Mouse (Mus musculus) small intestine, adult 2 months (tissue): ENCODE measurements around the gene Gm11733. TPM values are rescaled to one million over a fixed set of nuclear protein-coding genes. Genes with fewer than 3 reads are reported as not detected.
A peak's percentile ranks its signal among the peaks of the same experiment; 100 is the strongest.

Source experiments
- H3K27ac ChIP-seq: fragments of 200-500 bp; 2 replicates; pipeline ENCODE4 v1.5.1; 2012; ENCODE audit warnings: low read depth, low read length, control low read depth, inconsistent platforms; ENCODE audit not compliant: insufficient read depth
- H3K27me3 ChIP-seq: fragments of 200-500 bp; 2 replicates; pipeline ENCODE4 v1.6.1; 2012; ENCODE audit warnings: mild to moderate bottlenecking, moderate library complexity, low read length, inconsistent platforms; ENCODE audit not compliant: control insufficient read depth, insufficient read depth
- H3K36me3 ChIP-seq: fragments of 200-500 bp; 2 replicates; pipeline ENCODE4 v1.6.1; 2012; ENCODE audit warnings: mild to moderate bottlenecking, low read length, control low read depth, inconsistent platforms; ENCODE audit not compliant: control insufficient read depth, insufficient read depth
- H3K4me1 ChIP-seq: fragments of 200-500 bp; 2 replicates; pipeline ENCODE4 v1.6.1; 2012; ENCODE audit warnings: low read length, inconsistent platforms, mixed read lengths; ENCODE audit not compliant: control insufficient read depth, insufficient read depth, insufficient read length
- H3K4me3 ChIP-seq: fragments of 200-500 bp; 2 replicates; pipeline ENCODE4 v1.5.1; 2012; ENCODE audit warnings: low read depth, mild to moderate bottlenecking, control low read depth, inconsistent platforms, low read length, moderate library complexity
- CTCF ChIP-seq: fragments of 200-500 bp; IDR thresholded peaks from 2 replicates; pipeline ENCODE4 v1.5.1; 2012; ENCODE audit warnings: low read depth, mild to moderate bottlenecking, control low read depth, inconsistent platforms, low read length, moderate library complexity, mixed read lengths; ENCODE audit not compliant: insufficient replicate concordance, insufficient read length; ENCODE audit errors: extremely low read depth
- POLR2A ChIP-seq: fragments of 200-500 bp; IDR thresholded peaks from 2 replicates; pipeline ENCODE4 v1.6.1; 2012; ENCODE audit warnings: low read depth, mild to moderate bottlenecking, control low read depth, inconsistent platforms, low read length, moderate library complexity
- WGBS: fragments of 180-500 bp; shearing (Covaris S2); methylation state at CpG from one replicate; pipeline ENCODE4 v1.1.7; 2018; 5-methylcytosine and 5-hydroxymethylcytosine counted together
- polyA plus RNA-seq: library from polyadenylated mRNA; depleted of rRNA; stranded (reverse); fragments of >200 nt; gene quantifications from 2 replicates; pipeline ENCODE4 v1.2.3, GENCODE M21; 2012; rRNA removed

The Gm11733 gene
- polyA plus RNA-seq: not detected in 2 replicates

- TF ChIP-seq POLR2A: no peak
- TF ChIP-seq CTCF: no peak
- H3K4me3 ChIP-seq: peak within 1 kb of the TSS; percentile 15; the same call in 1 of the 2 replicates
- H3K36me3 ChIP-seq: no peaks in the 10 kb centered on the region
- WGBS: 61% methylated on average over 12 of the region's 12 CpGs
- H3K27me3 ChIP-seq: peaks cover 5% of the 10 kb centered on the region; the same call in 1 of the 2 replicates
- H3K4me1 ChIP-seq: peaks cover 4% of the 10 kb centered on the region
- H3K27ac ChIP-seq: no peak within 1 kb of the TSS
Observed at GRCm38 (mm10) chr11:117484198-117484597, at the start of gene Gm11733. Gene Gm11733 (plus strand): TSS chr11:117484368.

- H3K36me3 ChIP-seq: no peaks in the 10 kb centered on the region
- H3K27ac ChIP-seq: no peak overlapping the region
- TF ChIP-seq CTCF: no peak
- TF ChIP-seq POLR2A: no peak
- 0 out of 2 replicates have a peak, but pooled peaks cover 3% of the 10 kb centered on the region for H3K27me3 ChIP-seq
- H3K4me3 ChIP-seq: no peak overlapping the region
- no peaks in the 10 kb centered on the region for H3K4me1 ChIP-seq
- WGBS: 41% methylated on average over 22 of the region's 22 CpGs
Observed at GRCm38 (mm10) chr11:117436401-117437109, 47.6 kb upstream of the Gm11733 start.

- 0 out of 2 replicates have a peak, but pooled peaks cover 3% of the 10 kb centered on the region for H3K27me3 ChIP-seq
- no peaks in the 10 kb centered on the region for H3K36me3 ChIP-seq
- no peaks in the 10 kb centered on the region for H3K4me1 ChIP-seq
- 74% methylated on average over 7 of the region's 7 CpGs for WGBS
- no peak overlapping the region for H3K27ac ChIP-seq
- TF ChIP-seq POLR2A: no peak
- no peak for TF ChIP-seq CTCF
- H3K4me3 ChIP-seq: no peak overlapping the region
Observed at GRCm38 (mm10) chr11:117437110-117437490, 47.1 kb upstream of the Gm11733 start.

GRCm38 (mm10) chr11:117438363-117438762, 45.8 kb upstream of the Gm11733 start:
- 21% methylated on average over 6 of the region's 6 CpGs for WGBS
- Histone ChIP-seq H3K36me3 (no peaks in the 10 kb centered on the region), H3K27ac (no peak overlapping the region)

GRCm38 (mm10) chr11:117440865-117441425, 43.2 kb upstream of the Gm11733 start:
- WGBS: 46% methylated on average over 22 of the region's 22 CpGs
- Histone ChIP-seq H3K27ac (no peak overlapping the region), H3K4me1 (no peaks in the 10 kb centered on the region), H3K4me3 (no peak overlapping the region), H3K36me3 (no peaks in the 10 kb centered on the region), H3K27me3 (0 out of 2 replicates have a peak, but pooled peaks cover 3% of the 10 kb centered on the region)
- TF ChIP-seq POLR2A: no peak
- no peak for TF ChIP-seq CTCF

More at GRCm38 (mm10) chr11:117438363-117438762, 45.8 kb upstream of the Gm11733 start:
- Histone ChIP-seq H3K27me3 (0 out of 2 replicates have a peak, but pooled peaks cover 3% of the 10 kb centered on the region), H3K4me3 (no peak overlapping the region), H3K4me1 (no peaks in the 10 kb centered on the region)
- no peak for TF ChIP-seq POLR2A
- no peak for TF ChIP-seq CTCF

- Histone ChIP-seq H3K27me3 (0 out of 2 replicates have a peak, but pooled peaks cover 3% of the 10 kb centered on the region), H3K4me1 (no peaks in the 10 kb centered on the region), H3K27ac (no peak overlapping the region), H3K4me3 (no peak overlapping the region), H3K36me3 (no peaks in the 10 kb centered on the region)
- WGBS: 70% methylated on average over 2 of the region's 2 CpGs
- no peak for TF ChIP-seq CTCF
- no peak for TF ChIP-seq POLR2A
Observed at GRCm38 (mm10) chr11:117444090-117444489, 40.1 kb upstream of the Gm11733 start.

GRCm38 (mm10) chr11:117445707-117446106, 38.5 kb upstream of the Gm11733 start:
- TF ChIP-seq CTCF (no peak), POLR2A (no peak)
- Histone ChIP-seq H3K4me1 (no peaks in the 10 kb centered on the region), H3K36me3 (no peaks in the 10 kb centered on the region), H3K27ac (no peak overlapping the region), H3K4me3 (no peak overlapping the region), H3K27me3 (no peaks in the 10 kb centered on the region)
- 34% methylated on average over 6 of the region's 6 CpGs for WGBS
